Mouse (Mus musculus): ENCODE data around the gene Psma6.

The Psma6 gene

DNA sequence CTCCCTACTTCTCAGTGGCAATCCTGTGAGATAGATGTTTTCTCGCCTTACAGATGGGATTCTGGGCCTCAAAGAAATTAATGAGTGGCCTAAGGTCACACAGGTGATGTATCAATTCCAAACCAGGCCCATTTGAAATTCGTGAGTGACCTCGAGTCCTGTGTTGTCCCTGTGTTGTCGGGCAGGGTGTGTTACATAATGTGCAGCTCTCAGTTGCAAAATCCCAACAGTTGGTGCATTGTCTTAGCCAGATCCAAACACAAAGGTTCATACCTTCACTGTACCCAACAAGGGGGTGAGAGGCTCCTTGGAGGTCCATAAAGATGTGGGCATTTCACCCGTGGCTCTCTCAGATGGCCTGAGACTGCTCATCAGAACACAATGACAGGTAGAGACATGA is 56.4 kb downstream of the Psma6 start:
- DNase-seq = no peak

DNA sequence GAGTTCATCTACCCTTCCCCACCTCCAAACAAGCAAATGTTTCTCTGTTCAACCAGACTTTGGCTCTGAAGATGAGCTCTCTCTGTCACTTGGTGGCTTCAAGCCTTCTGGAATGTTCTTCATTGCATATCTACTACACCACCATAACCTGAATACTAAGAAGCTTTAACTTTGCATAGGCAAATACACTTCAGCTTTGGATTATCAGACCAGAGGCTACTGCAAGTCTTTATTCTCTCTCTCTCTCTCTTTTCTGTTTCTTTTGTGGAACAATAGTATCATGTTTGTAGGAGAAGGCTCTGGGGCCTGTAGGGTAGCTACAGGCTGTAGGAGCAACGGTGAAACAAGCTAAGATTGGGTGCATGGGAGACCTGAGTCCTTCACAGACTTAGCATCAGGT is 58.2 kb downstream of the Psma6 start:
- no peak for DNase-seq

DNA sequence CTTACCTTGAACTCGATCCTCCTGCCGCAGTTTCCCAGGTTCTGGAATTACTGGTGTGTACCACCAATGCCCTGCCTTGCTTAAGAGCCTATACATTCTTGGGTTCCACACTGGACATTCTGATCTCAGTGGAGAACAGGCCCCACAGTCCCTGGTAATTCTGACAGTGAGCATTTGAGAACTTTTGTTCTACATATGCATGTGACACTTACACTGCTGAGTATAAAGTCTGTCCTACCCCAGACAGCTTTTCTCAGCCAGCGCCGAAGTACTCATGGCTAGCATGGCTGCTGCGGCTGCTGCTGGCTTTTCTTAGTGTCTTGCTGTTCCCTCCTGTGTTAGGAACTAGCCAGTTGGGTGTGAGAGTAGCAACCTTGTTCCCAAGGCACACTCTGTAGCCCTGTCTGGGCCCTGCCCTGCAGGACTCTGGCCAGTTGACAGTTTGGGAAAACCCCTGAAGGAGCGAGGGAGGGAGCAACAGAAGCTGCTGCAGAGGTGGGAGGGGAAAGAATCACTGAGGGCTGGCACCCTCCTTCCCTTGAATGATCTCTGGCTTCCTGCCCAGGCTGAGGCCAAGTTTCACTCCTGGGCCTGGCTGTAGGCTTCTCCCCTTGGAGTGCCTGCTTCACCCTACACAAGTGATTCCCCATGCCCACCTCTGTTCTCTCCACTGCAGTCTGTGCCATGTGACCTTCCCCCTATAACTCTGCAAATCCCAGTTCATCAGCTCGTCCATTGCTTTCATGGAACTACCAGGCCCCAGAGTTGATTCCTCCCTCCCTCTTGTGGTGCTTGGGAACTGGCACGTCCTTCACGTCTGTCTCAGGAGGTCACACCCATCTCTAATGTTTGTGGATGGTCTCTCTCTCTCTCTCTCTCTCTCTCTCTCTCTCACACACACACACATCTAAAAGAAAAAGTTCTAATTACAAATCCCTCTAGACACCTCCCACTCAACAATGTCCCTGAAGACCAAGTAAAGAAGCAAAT is 59.1 kb downstream of the Psma6 start:
- DNase-seq = peak; percentile 90

DNA sequence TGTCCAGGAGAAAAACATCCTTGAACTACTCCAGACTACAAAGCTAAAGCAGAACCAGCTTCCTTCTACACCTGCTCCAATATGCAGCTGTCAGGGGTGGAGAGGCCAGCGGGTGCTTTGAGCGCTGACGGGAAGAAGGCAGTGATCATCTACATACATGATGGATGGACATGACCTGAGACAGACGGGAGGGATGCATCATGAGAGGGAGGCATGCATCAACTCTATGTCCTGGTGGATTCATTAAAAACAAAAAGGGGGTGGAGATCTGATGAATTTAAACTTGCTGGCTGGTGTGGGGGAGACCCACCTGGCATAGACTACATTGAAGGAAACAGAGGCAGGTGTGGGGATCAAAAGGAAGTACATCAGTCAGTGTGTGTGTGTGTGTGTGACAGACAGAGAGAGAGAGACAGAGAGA is 60.0 kb downstream of the Psma6 start:
- DNase-seq = no peak

DNA sequence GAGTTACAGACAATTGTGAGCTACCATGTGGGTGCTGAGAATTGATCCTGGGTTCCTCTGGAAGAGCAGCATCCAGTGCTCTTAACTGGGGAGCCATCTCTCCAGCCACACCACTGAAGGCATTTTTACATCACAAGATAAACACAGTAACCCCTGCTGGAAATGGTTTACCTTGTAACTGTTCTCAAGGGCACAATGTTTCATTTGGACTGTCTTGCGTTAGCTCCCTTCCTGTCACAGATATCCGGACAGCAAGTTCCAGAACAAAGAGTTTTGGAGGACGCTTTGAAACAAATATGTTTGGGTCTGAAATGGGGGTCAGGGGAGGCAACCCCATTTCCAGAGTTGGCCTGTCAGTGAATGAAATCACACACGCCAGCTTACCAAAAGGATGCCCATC is 61.6 kb downstream of the Psma6 start:
- no peak for DNase-seq

DNA sequence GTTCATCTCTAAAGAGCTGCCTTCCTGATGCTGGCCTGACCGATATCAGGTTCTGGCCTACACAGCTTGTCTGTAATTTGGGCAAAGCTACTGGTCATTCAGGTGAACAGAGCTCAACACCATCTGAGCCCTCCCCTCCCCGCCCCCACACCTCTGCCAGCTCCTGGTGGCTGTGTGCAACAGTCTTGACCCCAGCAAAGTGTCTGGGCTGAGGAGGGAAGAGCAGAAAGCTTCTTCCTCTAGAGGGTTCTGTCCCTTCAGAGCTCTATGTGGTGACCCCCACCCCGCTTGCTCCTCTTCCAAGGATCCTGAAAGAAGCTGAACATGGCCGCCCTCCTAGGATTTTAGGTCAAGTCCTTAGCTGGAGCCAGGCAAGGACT is 62.3 kb downstream of the Psma6 start:
- DNase-seq = no peak

DNA sequence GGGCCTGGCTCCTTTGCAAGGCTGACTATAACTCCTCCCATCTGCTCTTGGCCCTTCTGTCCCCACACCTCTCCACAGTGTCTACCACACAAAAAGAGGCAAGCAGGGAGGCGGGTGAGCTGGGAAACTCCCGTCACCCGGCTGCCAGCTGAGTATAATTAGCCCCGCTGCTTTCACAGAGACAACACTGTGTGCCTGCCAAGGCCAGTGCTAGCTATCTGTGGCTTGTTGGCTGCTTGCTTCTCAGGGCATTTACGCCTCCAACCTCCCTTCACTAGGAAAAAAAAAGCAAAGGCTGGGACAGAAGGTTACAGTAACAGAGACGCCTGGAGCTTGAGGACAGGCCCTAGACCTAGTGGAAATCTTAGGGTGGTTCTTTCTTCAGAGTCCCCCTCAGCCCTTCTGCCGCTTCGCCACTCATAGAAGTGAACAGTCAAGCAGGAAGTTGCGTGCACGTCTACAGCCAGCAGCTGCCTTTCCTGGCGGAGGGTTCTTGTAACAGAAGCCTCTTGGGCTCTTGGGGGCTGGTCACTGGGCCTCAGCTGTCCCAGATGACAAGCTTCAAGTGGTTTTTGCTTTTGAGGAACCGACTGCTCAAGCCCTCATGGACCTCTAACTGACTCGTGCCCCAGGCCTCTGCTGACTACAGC is 62.8 kb downstream of the Psma6 start:
- DNase-seq = peak; percentile 70

DNA sequence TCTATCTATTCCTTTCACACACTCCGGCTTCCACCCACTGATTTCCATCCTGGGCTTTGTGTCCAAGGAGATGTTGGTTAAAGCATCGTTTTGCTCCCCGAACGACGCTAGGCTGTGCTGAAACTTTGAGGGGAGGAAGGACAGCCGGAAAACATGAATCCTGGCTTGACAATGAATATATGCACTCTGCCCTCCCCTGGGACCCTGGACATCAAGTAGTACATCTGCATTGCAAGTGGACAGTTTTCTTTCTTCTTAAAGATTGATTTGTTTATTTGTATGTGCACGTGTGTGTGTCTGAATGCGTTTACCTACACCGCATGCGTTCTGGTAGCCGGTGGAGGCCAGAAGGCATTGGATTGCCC is 63.4 kb downstream of the Psma6 start:
- no peak for DNase-seq

DNA sequence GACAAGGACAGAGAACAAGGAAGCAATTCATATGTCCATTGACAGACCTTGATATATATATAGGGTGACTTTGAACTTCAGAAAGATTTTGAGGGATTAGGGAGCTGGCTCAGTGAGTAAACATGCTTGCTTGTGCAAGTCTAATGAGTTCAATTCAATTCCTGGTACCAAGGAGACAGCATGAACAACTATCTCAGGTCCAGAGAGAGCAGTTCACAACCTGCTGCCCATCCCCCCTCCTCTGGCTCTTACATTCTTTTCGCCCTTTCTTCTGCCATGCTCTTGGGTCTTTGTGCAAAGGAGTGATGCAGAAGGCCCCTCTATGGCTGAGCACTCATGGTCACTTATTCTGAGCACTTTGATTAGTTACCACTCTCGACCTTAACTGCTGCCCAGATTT is 64.4 kb downstream of the Psma6 start:
- no peak for DNase-seq

DNA sequence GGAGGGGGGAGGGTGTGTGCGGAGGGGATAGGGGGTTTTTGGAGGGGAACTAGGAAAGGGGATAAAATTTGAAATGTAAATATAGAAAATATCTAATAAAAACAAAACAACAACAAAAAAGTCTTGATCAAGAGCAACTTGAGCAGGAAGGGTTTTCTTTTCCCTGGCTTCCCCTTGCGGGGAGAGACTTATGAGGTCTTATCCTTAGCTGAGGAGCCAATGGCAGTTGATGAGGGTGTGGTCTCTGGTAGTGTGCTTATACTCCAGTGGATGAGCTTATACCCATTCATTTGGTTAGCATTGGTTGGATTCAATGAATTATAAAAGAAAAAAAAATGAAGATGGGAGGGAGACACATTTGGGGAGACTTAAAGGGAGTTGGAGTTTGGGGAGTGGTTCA is 65.0 kb downstream of the Psma6 start:
- DNase-seq = no peak

DNA sequence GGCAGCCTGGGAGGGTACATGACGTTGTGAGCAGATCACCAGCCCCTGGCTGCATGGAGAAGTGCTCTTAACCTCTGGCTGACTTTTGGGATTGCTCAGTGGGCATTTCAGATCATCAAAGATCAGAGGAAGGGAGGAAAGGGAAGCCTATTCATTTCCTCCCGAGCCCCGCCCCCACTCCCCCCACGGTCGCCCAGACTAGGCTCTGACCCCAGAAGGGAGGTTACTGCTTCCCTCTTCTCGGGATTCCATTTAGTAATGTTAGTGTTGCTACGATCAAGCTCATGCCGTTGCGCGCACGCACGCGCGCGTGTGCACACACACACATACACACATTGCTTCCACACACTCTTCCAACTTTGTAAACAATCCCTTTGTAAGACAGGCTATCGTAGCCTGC is 66.4 kb downstream of the Psma6 start:
- peak; percentile 51 for DNase-seq

DNA sequence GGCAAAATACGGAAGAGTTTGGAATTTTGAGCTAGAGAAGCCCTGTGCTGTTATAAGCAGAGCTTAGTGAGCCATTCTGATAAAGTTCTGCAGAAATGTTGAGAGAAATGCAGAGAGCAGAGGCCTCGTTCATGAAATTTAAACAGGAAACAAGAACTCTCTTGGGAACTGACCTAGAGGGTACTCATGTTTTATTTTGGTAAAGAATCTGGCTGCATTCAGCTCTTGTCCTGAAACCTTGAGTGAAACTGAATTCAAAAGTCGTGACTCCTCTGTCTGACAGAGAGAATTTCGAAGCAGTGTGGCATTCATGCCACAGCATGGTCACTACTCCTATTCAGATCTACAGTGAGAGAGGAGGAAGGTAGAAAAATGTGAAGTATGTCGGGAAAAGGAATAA is 68.8 kb downstream of the Psma6 start:
- DNase-seq = no peak

DNA sequence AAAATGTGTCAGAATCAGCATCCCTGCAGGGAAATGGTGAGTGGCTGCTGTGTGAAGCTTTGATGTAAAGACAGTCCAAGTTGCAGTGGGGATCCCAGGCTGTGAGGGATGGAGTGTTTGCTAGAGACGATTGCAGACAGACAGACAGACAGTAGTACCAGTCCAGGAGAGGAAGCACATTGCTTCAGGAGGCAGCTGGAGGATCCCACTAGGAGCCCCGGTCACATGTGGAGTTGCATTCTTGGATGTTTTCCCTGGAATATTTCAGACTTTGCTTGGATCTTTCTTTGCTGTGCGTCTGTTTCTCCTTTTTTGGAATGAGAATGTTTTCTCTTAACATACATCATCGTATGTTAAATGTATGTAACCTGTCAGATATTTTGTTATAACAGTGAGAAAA is 69.9 kb downstream of the Psma6 start:
- no peak for DNase-seq

DNA sequence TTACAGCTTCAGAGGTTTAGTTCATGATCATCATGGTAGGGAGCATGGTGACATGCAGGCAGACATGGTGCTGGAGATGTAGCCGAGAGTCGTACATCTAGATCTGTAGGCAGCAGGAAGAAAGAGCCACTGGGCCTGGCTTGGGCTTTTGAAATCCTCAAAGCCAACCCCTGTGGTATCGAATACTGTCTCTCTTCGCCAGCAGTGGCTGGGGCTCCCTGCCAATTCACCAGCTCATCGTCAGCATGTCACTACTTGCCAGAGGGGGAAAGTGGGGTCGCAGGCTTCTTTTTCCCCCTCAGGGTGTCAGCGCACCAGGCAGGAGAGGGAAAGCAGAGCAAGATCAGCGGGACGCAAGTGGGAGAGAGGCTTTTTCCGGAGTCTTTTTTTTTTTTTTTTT is 71.2 kb downstream of the Psma6 start:
- no peak for DNase-seq

DNA sequence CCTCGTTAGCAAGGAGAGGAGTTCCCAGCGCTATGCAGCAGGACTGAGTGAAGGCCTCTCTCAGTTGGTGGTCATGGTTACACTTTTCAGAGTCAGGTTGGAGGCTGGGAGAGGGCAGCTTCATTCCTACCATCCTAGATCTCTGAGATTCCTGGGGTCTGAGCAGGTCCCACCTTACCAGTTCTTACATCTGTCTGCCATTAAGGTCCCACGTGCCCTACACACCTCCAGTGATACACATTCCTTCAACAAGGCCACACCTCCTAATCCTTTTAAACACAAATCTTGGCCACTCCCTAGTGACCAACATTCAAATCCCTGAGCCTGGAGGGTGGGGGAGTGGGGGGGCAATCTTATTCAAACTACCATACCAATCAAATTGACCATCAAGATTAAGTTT is 72.1 kb downstream of the Psma6 start:
- DNase-seq = no peak

DNA sequence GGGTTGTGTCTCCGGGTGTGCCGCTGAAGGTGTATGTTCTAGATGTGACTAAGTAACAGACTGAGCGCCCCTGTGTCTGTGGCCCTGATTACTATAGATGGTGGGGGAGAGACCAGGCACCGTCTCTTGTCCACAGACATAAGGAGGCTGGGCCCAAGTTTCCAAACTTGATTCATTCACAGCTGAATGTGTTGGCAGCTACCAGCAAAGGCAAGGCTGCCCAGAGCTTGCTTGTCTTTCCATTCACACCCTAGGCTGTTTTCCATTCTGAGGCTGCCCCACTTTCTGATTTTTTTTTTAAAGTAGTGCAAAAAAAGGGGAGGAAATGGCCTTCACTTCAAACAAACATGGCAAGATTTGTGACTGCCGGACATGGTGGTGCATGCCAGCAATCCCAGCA is 72.9 kb downstream of the Psma6 start:
- no peak for DNase-seq

DNA sequence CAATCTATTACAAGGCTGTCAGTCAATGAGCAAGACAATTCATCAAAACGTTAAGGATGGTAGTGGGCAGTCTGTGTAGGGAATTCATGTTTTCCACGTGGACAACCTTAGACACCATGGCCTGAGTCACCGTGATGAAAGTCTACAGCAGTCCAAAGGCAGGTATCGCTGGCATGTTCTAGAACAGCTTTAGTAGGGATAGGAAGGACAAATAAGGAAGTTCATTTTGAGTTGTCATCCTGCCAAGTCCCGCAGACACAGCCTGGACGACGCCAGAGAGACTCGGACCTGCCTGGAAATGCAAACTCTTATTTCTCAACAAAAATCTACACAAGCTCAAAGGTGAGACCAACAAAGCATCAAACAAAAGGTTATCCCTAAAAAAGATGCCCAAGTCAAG is 75.7 kb downstream of the Psma6 start:
- no peak for DNase-seq

DNA sequence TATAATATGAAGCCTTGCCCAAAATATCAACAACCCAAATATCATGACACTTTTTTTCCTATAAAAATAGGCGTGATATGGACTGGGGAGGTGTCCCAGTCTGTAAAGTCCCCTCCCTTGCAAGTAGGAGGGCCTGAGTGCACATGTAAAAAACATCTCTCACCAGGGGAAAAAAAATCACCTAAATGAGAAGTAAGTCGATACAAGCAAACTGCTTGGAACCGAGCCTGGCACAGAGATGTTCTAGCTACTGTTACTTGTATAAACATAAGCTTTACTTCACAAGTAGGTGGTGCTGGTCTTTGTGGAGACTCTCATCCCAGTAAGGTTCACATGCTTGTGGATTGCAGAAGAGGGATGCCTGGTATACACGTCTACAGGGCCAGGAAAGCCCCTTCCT is 76.9 kb downstream of the Psma6 start:
- no peak for DNase-seq

DNA sequence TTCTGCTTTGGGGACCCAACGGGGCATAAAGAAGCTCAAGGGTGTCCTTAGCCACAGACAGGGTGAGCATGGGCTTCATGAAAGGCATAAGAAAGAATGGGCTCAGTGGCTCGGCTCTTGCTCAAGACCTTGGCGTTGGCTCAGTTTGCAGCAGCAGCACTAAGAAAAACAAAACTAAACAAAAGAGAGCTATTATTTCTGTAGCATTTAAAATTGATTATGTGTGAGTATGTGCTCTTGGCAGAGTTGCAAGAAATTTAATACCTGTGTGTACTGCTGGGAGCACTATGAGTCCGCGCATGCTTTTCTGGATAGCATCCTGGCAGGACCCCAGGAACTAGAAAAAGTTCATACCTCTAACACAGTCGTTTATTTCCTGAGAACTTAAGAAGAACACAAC is 77.7 kb downstream of the Psma6 start:
- DNase-seq = no peak

DNA sequence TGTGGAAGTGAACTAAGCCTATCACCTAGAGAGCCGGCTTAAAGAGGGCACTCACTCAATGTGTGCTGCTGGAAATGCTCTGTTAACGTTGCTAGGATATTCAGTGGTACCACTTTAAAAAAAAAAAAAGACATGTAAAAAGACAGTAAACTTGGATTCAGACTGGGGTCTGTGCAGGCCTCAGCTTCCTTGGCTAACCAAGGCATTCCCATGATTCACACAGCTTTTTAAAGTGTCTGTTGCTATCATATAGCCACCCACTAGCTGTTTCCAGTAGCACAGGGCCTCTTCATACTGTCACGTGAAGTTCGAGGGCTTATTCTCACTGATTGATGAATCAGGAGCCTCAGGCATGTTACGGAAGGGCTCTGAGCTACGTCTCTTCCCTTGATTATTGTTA is 78.4 kb downstream of the Psma6 start:
- no peak for DNase-seq

DNA sequence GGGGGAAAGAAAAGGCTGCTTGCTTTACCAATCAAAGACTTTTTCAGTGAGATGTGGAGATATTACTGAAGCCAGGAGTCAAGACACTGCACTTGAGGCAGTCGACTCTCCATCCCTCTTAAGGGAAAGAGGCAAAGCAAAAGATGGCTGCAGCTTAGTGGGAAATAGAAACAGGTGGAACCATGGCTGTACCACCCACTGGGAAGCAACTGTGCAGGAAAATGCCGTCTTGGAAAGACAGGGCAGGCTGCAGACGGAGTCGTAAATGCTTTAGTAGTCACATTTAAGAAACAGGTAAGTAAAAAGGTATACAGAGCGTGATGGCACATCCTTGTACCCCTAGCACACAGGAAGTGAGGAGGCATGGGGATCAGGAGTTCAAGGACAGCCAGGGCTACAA is 79.1 kb downstream of the Psma6 start:
- no peak for DNase-seq

DNA sequence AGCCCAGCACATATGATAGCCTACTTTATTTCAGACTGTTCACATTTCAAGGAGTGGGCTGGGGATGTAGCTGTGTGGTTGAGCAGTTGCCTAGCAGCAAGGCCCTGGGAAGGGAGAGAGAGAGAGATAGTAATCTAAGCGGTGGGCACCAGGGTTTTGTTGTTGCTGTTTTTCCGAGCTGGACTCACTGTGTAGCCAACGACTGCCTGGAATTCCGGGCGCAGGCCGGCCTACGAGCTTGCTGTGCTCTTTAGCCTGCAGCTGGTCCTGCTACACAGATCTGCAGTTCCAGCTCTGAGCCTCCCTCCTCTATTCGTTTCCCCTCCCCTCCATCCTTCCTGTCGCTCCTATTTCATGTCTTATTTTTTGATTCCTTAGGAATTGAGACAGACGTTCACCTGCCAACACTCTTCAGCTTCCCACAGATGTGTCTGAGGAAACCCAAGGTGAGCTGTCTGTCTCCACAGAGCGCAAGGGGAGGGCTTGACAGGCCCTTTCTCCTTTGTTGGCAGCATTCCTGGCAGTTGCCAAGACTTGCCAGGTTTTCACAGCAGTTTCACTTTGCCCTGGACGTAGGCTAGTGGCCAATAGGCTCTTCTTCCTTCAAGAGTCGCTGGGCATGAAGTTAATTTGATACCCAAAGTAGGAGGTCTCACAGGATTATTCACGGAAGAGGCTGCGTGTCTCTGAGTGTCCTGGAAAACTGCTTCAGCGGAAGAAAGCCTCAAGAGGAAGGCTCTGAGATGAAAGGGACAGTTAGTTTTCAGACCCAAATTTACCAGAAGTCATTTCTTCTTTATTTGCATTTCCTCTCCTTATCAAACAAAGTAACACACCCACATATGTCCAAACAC is 80.2 kb downstream of the Psma6 start:
- peak; percentile 88 for DNase-seq

DNA sequence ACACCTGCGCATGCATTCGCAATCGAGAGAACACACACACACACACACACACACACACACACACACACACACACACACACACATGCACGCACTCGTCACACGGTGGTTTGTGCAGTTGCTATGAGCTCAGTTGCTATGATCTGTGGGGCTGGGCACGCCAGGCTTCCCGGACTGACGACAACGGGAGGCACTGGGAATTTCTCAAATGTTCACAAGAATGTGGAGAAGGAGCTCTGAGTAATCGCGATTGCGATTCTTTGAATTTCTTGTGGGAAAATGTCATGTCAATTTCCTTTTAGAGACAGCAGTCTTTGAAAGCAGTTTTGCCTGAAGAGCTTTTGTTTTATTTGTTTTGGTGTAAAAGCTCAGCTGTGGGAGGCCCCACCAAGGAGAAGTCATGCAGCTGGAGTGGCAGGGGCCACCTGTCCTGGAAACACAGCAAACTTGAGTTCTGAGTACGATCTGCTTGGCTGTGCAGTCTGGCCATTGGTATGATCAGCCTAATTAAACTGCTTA is 80.9 kb downstream of the Psma6 start:
- peak; percentile 50 for DNase-seq

Measured in kidney, postnatal 14 days (tissue).